Mouse (Mus musculus): Measurements from ENCODE around the gene Cacna2d1. TPM values are rescaled to one million over a fixed set of nuclear protein-coding genes. Genes with fewer than 3 reads are reported as not detected.
A peak's percentile ranks its signal among the peaks of the same experiment; 100 is the strongest.

The Cacna2d1 gene
- total RNA-seq, 2 experiments from 2014 or later: 196 to 198 TPM

- Histone ChIP-seq H3K27ac (no peak overlapping the region), H3K4me3 (no peak overlapping the region)
- no peak for DNase-seq (ENCODE audit: extremely low spot score in 1 of 2, low spot score in 2 of 2)
- intact Hi-C loops (cut with DNase I): no loop called here
- no peak for TF ChIP-seq CTCF (IDR thresholded peaks at IDR 0.05)
Observed at GRCm38 (mm10) chr5:16315983-16316390, 381.5 kb downstream of the Cacna2d1 start.

- intact Hi-C loops (cut with DNase I): no loop called here
- Histone ChIP-seq H3K4me3 (no peak overlapping the region), H3K27ac (no peak overlapping the region)
- no peak for TF ChIP-seq CTCF (IDR thresholded peaks at IDR 0.05)
- DNase-seq (ENCODE audit: extremely low spot score in 1 of 2, low spot score in 2 of 2): no peak
Observed at GRCm38 (mm10) chr5:16317680-16318242, 383.3 kb downstream of the Cacna2d1 start.

GRCm38 (mm10) chr5:16326610-16327009 lies 392.1 kb downstream of the Cacna2d1 start:
- Histone ChIP-seq H3K4me3 (no peak overlapping the region), H3K27ac (no peak overlapping the region)
- TF ChIP-seq CTCF (IDR thresholded peaks at IDR 0.05): no peak
- intact Hi-C loops (cut with DNase I): no loop called here
- DNase-seq (ENCODE audit: extremely low spot score in 1 of 2, low spot score in 2 of 2): no peak

GRCm38 (mm10) chr5:16345393-16345792 lies 410.9 kb downstream of the Cacna2d1 start:
- TF ChIP-seq CTCF (IDR thresholded peaks at IDR 0.05): no peak
- no peak for DNase-seq (ENCODE audit: extremely low spot score in 1 of 2, low spot score in 2 of 2)
- Histone ChIP-seq H3K4me3 (no peak overlapping the region), H3K27ac (no peak overlapping the region)
- intact Hi-C loops (cut with DNase I): no loop called here

- no peak overlapping the region for H3K4me3 ChIP-seq
- no peak for TF ChIP-seq CTCF (IDR thresholded peaks at IDR 0.05)
- intact Hi-C loops (cut with DNase I): no loop called here
- H3K27ac ChIP-seq: no peak overlapping the region
- no peak for DNase-seq (ENCODE audit: extremely low spot score in 1 of 2, low spot score in 2 of 2)
Observed at GRCm38 (mm10) chr5:16355816-16356215, 421.3 kb downstream of the Cacna2d1 start.

GRCm38 (mm10) chr5:16357709-16358108 lies 423.2 kb downstream of the Cacna2d1 start:
- intact Hi-C loops (cut with DNase I): no loop called here
- H3K27ac ChIP-seq: no peak overlapping the region
- H3K4me3 ChIP-seq: no peak overlapping the region
- no peak for TF ChIP-seq CTCF (IDR thresholded peaks at IDR 0.05)
- no peak for DNase-seq (ENCODE audit: extremely low spot score in 1 of 2, low spot score in 2 of 2)

- intact Hi-C loops (cut with DNase I): no loop called here
- H3K4me3 ChIP-seq: no peak overlapping the region
Observed at GRCm38 (mm10) chr5:16362076-16362475, 427.6 kb downstream of the Cacna2d1 start.

GRCm38 (mm10) chr5:16363171-16363570 lies 428.7 kb downstream of the Cacna2d1 start:
- TF ChIP-seq CTCF (IDR thresholded peaks at IDR 0.05): no peak
- DNase-seq (ENCODE audit: extremely low spot score in 1 of 2, low spot score in 2 of 2): no peak
- Histone ChIP-seq H3K4me3 (no peak overlapping the region), H3K27ac (no peak overlapping the region)
- intact Hi-C loops (cut with DNase I): no loop called here

More at GRCm38 (mm10) chr5:16362076-16362475, 427.6 kb downstream of the Cacna2d1 start:
- no peak for DNase-seq (ENCODE audit: extremely low spot score in 1 of 2, low spot score in 2 of 2)
- H3K27ac ChIP-seq: peak overlapping the region; percentile 28; the same call in 1 of the 2 replicates
- TF ChIP-seq CTCF (IDR thresholded peaks at IDR 0.05): no peak

- Histone ChIP-seq H3K4me3 (no peak overlapping the region), H3K27ac (no peak overlapping the region)
- DNase-seq (ENCODE audit: extremely low spot score in 1 of 2, low spot score in 2 of 2): no peak
- intact Hi-C loops (cut with DNase I): no loop called here
- TF ChIP-seq CTCF (IDR thresholded peaks at IDR 0.05): no peak
Observed at GRCm38 (mm10) chr5:16370706-16371105, 436.2 kb downstream of the Cacna2d1 start.

GRCm38 (mm10) chr5:16373966-16374365 lies 439.5 kb downstream of the Cacna2d1 start:
- H3K4me3 ChIP-seq: no peak overlapping the region
- DNase-seq (ENCODE audit: extremely low spot score in 1 of 2, low spot score in 2 of 2): no peak
- H3K27ac ChIP-seq: no peak overlapping the region
- no peak for TF ChIP-seq CTCF (IDR thresholded peaks at IDR 0.05)
- intact Hi-C loops (cut with DNase I): no loop called here

GRCm38 (mm10) chr5:16376329-16376908 lies 441.9 kb downstream of the Cacna2d1 start:
- intact Hi-C loops (cut with DNase I): no loop called here
- no peak for DNase-seq (ENCODE audit: extremely low spot score in 1 of 2, low spot score in 2 of 2)
- TF ChIP-seq CTCF (IDR thresholded peaks at IDR 0.05): no peak
- Histone ChIP-seq H3K27ac (no peak overlapping the region), H3K4me3 (no peak overlapping the region)

- Histone ChIP-seq H3K4me3 (no peak overlapping the region), H3K27ac (no peak overlapping the region)
- intact Hi-C loops (cut with DNase I): no loop called here
- no peak for DNase-seq (ENCODE audit: extremely low spot score in 1 of 2, low spot score in 2 of 2)
- no peak for TF ChIP-seq CTCF (IDR thresholded peaks at IDR 0.05)
Observed at GRCm38 (mm10) chr5:16410011-16410410, 475.5 kb downstream of the Cacna2d1 start.

- DNase-seq (ENCODE audit: extremely low spot score in 1 of 2, low spot score in 2 of 2): no peak
- Histone ChIP-seq H3K4me3 (no peak overlapping the region), H3K27ac (no peak overlapping the region)
- TF ChIP-seq CTCF (IDR thresholded peaks at IDR 0.05): no peak
- intact Hi-C loops (cut with DNase I): no loop called here
Observed at GRCm38 (mm10) chr5:16414693-16415092, 480.2 kb downstream of the Cacna2d1 start.

Measured in left cerebral cortex, adult 2 months (tissue).